Mouse (Mus musculus) stomach, adult 2 months (tissue): ENCODE data around the gene Gm8978. TPM values are rescaled to one million over a fixed set of nuclear protein-coding genes. Genes with fewer than 3 reads are reported as not detected.

Experiments
- polyA plus RNA-seq: library from polyadenylated mRNA; depleted of rRNA; stranded (reverse); fragments of >200 nt; gene quantifications from 2 replicates; pipeline ENCODE4 v1.2.3, GENCODE M21; 2012; rRNA removed

Gm8978 gene
- not detected in 2 replicates for polyA plus RNA-seq

DNA sequence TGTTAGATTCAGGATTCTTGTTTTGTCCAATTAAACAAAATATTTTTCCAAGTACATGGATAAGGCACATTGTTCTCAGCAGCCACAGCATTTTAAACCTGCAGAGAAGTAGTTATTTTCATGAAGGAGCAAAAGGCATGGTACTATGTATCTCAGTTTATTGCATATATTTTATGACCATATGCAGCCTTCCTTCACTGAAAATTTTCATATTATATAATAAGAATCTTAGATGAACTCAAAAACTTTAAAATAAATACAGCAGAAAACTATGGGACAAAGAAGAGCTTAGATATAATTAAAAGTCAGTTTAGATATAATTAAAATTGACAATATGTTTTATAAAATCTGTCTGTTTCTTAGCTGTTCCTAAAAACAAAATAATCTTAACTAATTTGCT lies at the start of gene Gm8978:
Gene Gm8978, minus strand, starts transcription at position 101 of the 400 bp plus-strand sequence.

Other genes with a start within 250 kb of the Gm8978 start
- 0.29 and 0.56 TPM in 2 replicates for gene Rnls, start 233.0 kb downstream of the Gm8978 start, polyA plus RNA-seq
- not detected in 2 replicates for gene Lipo4, start 107.5 kb downstream of the Gm8978 start, polyA plus RNA-seq
- gene Lipo2, start 126.1 kb upstream of the Gm8978 start, polyA plus RNA-seq: not detected in 2 replicates
- 1.2 and 1.7 TPM in 2 replicates for gene Lipo3, start 136.7 kb upstream of the Gm8978 start, polyA plus RNA-seq
- not detected in 2 replicates for gene Lipo1, start 162.2 kb upstream of the Gm8978 start, polyA plus RNA-seq